Mouse (Mus musculus) heart, postnatal 0 days (tissue): ENCODE measurements at regions not wholly inside any gene's neighbourhood (a gene's known extent, or its start where the extent isn't known, plus 50 kb on each side); places are given as distances from the start of the nearest gene placed in this dataset.

Source experiments
- CTCF ChIP-seq: IDR thresholded peaks from 2 replicates; pipeline ENCODE4 v1.5.1; 2016; ENCODE audit warnings: antibody characterized with exemption, control low read depth, low read depth
- EP300 ChIP-seq: IDR thresholded peaks from 2 replicates; pipeline ENCODE4 v1.6.1; 2016; ENCODE audit warnings: antibody characterized with exemption, low read depth

DNA sequence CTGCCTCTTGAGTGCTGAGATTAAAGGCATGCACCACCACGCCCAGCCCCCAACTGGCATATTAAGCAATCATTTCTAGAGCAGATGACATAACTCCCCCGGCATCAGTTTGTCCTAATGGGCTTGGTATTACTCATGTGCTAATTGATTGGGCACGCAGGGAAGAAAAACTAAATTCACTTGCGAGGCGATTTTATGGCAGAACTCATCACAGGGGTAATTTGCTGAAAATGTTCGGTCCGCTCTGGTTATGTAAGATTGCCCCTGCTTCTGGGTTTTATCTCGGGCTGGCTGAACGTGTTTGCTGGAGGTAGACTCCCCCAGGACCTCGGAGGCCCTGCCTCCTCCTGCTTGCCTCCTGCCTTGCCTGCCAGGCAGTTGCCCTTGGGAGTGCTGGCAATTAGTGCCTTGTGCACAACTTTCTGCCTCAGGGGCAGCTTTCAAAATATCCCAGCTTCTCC is 251.2 kb upstream of the Tle3 start:
- no peak for TF ChIP-seq CTCF
- no peak for TF ChIP-seq EP300
